Mouse (Mus musculus): ENCODE data around the gene Abhd14a. TPM values are rescaled to one million over a fixed set of nuclear protein-coding genes. Genes with fewer than 3 reads are reported as not detected.

Abhd14a gene
- polyA plus RNA-seq, 1 experiment from 2014 or later = 40.5 TPM

DNA sequence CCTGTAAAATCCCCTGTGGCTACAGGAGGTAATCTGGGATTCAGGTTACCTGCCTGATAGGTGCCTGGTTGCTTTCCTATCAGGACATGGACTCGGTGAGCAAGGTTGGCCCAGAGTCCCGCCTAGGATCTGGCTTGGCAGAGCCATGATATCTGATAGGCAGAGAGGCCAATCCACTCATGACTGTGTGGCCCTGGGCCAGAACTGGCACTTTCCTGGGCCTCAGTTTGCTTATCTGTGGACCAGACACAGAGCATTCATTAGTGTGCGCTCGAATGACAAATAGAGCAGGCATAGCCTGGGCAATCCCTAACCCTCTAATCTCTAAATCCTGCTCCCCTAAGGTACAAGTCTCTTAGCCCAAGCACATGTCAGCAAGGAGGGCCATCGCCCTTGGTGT is 45.3 kb downstream of the Abhd14a start:
- no peaks in the 10 kb centered on the region for H3K9me3 ChIP-seq (replicated peaks)
- no peak for ATAC-seq
- H3K27me3 ChIP-seq = no peaks in the 10 kb centered on the region
- 83% methylated on average over 5 of the region's 5 CpGs for WGBS
- H3K4me3 ChIP-seq = no peak overlapping the region
- no peak overlapping the region for H3K9ac ChIP-seq
- no peak overlapping the region for H3K27ac ChIP-seq
- H3K36me3 ChIP-seq (ENCODE audit: poor library complexity, severe bottlenecking) = no peaks in the 10 kb centered on the region
- no peak overlapping the region for H3K4me2 ChIP-seq
- peaks cover 7% of the 10 kb centered on the region; the same call in 1 of the 2 replicates for H3K4me1 ChIP-seq

DNA sequence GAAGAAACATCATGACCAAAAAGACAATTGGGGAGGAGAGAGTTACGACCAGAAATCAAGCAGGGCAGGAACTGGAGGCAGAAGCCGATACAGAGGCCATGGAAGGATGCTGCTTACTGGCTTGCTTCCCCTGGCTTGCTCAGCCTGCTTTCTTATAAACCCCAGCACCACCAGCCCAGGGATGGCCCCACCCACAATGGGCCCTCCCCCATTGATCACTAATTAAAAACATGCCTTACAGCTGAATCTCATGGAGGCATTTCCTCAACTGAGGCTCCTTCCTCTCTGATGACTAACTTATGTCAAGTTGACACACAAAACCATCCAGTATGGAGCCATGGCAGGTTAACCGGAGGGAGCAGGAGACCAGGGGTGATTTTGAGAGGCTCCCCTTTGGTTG is 47.7 kb downstream of the Abhd14a start:
- Histone ChIP-seq H3K36me3 (ENCODE audit: poor library complexity, severe bottlenecking) (no peaks in the 10 kb centered on the region), H3K27ac (no peak overlapping the region), H3K4me1 (peaks cover 8% of the 10 kb centered on the region), H3K4me3 (no peak overlapping the region), H3K9me3 (replicated peaks) (no peaks in the 10 kb centered on the region), H3K4me2 (no peak overlapping the region), H3K27me3 (no peaks in the 10 kb centered on the region), H3K9ac (no peak overlapping the region)
- WGBS = 94% methylated on average over 3 of the region's 3 CpGs
- no peak for ATAC-seq

DNA sequence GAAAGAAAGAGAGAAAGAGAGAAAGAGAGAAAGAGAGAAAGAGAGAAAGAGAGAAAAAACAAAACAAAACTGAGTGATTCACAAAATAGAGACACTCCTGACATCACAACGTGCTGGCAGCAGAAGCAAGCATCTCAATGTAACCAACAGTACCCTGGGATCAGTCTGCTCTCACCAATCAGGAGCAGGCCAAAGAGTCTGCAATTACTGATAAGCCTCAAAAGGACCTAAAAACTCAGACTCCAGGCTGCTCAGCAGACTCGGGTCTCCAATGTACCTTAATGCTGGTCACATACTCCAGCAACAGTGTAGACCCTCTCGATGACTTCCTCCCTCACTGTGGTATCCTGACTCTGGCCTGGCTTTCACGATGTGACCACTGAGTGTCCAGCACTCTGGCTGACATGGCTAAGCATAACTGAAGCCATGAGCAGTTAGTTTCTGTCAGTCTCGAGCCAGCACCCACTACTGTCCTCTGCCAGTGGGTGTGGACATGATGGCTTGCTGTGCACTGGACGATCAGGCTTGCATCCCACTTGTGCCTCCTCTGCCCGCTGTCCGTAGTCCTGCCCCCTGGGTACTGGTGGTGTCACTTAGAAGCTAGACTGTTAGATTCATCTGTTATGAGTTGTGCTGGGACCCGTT is 48.7 kb downstream of the Abhd14a start:
- H3K36me3 ChIP-seq (ENCODE audit: poor library complexity, severe bottlenecking) = no peaks in the 10 kb centered on the region
- H3K9ac ChIP-seq = no peak overlapping the region
- H3K27me3 ChIP-seq = no peaks in the 10 kb centered on the region
- H3K4me2 ChIP-seq = no peak overlapping the region
- no peaks in the 10 kb centered on the region for H3K9me3 ChIP-seq (replicated peaks)
- H3K27ac ChIP-seq = no peak overlapping the region
- peaks cover 15% of the 10 kb centered on the region for H3K4me1 ChIP-seq
- ATAC-seq = no peak
- no peak overlapping the region for H3K4me3 ChIP-seq
- WGBS = 84% methylated on average over 9 of the region's 9 CpGs

DNA sequence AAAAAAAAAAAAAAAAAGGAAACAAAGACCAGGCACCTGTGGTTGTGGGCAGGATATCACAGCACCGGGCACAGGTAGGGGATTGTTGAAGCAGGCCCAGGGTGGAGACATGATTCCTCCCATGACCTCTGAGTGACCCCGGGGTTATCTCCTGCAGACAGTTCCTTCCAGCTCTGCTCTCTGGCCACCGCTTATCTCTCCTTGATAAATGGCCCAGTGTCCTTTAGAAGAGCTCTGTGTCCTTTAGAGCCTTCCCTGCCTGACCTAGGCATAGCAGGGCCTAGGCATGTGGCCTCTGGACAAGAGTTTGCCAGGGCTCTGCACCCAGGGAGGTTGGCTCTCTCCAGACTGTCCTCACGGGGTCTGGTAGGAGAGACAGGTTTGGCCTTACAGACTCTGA is 49.7 kb downstream of the Abhd14a start:
- no peak for ATAC-seq
- Histone ChIP-seq H3K27me3 (no peaks in the 10 kb centered on the region), H3K27ac (no peak overlapping the region), H3K4me1 (peaks cover 24% of the 10 kb centered on the region), H3K9me3 (replicated peaks) (no peaks in the 10 kb centered on the region), H3K9ac (no peak overlapping the region), H3K36me3 (ENCODE audit: poor library complexity, severe bottlenecking) (no peaks in the 10 kb centered on the region), H3K4me2 (no peak overlapping the region), H3K4me3 (no peak overlapping the region)
- 87% methylated on average over 4 of the region's 4 CpGs for WGBS

DNA sequence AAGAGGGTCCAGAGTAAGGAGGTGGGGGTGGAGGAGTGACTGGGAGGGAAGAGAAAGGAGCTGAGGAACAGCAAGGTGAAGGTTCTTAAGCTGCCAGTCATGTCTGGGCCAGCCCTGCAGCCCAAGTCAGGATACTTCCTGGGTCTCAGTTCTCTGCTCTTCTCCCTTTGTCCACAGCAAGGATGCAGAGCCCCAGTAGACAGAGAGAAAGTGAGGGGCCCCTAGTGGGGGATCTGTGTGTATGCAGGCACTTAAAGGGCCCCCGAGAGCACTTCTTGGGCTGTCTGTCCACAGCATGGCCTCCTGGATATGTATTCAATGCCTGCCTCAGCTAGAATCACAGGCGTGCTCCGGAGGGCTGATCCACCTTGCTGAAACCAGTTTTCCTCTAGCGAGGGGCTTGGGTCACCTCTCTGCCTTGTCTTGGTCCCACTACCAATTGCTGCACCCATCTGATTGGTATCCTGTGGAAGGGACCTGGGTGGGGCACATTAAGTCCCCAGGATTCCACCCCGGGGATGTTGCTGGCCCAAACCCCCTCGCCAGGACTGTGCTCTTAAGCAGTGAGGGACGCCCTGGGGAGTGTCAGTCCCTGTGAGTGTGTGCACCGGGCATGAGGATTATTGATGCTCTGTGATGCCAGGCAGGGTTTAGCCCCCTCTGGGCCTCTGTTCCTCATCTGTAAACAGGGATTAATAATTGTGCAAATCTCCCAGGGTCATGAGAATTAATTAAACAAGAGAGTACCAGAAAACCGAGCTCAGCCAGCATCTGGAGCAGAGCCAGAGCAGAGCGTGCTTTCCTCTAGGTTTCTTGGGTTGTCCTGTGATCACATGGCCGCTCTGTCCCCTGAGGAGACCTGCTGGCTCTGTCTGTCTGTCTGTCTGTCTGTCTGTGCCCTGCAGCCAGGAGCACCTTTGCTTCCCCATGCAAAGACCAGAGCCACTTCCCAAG is 52.6 kb downstream of the Abhd14a start:
- H3K27ac ChIP-seq = no peak overlapping the region
- no peak overlapping the region for H3K4me3 ChIP-seq
- H3K9me3 ChIP-seq (replicated peaks) = no peaks in the 10 kb centered on the region
- H3K27me3 ChIP-seq = no peaks in the 10 kb centered on the region
- 30% methylated on average over 11 of the region's 11 CpGs for WGBS
- peak; percentile 65; the same call in 1 of the 2 replicates for ATAC-seq
- H3K36me3 ChIP-seq (ENCODE audit: poor library complexity, severe bottlenecking) = no peaks in the 10 kb centered on the region
- no peak overlapping the region; the same call in 1 of the 2 replicates for H3K9ac ChIP-seq
- H3K4me2 ChIP-seq = no peak overlapping the region
- peaks cover 34% of the 10 kb centered on the region for H3K4me1 ChIP-seq

DNA sequence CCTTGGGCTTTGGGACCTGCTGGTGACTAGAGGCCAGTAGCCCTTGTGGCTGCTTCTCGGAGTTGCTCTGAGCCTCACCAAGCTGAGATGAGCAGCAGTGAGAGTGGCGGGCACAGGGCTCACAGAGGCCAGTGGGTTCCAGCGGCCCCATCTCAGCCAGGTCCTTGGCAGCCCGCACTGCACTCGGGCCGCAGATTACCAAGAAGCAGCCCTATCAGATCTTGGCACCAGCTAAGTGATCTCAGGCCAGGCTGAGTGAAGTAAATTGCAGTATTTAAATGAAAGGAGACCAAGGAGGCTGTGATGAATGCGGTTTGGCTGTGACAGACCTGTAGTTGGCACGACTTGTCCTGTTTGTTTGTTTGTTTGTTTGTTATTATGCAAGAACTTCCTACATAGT is 53.9 kb downstream of the Abhd14a start:
- Histone ChIP-seq H3K4me1 (peaks cover 34% of the 10 kb centered on the region), H3K27me3 (no peaks in the 10 kb centered on the region), H3K36me3 (ENCODE audit: poor library complexity, severe bottlenecking) (no peaks in the 10 kb centered on the region), H3K4me3 (no peak overlapping the region), H3K9me3 (replicated peaks) (no peaks in the 10 kb centered on the region), H3K9ac (no peak overlapping the region), H3K4me2 (no peak overlapping the region), H3K27ac (no peak overlapping the region)
- WGBS = 84% methylated on average over 8 of the region's 8 CpGs
- no peak for ATAC-seq

DNA sequence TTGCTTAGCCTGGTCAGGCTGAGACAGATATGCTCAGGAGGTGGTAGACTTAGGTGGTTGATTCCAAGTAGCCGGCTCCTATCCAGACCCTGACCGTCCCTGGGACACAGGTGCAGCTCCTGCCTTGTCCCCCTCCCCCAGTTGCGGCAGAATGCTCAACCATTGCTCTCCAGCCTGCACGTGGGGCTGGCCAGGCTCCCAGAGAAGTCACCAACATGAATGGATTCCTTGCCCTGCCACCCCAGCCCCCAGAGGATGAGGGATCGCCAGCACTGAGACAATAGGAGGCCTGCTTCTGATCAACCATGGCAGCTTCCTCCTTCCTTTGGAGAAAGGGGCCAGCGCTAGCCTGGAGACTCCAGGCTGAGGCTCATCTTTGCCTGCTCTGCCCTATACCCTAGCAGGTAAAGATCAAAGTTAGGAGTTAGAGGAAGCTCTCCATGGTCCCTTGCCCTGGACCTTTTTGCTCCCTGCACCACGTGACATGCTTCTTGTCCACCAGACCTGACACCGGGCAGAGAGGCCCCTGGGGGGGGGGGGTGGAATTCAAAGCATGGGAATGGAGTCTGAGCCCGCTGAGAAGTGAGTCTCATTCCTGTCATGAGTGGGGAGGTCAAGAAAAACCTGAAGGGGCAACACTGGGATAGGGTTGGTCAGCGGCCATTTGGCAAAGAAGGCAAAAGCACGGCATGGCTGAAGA is 54.5 kb downstream of the Abhd14a start:
- no peak for ATAC-seq
- Histone ChIP-seq H3K27ac (no peak overlapping the region), H3K4me1 (peaks cover 34% of the 10 kb centered on the region), H3K4me3 (no peak overlapping the region), H3K27me3 (no peaks in the 10 kb centered on the region), H3K4me2 (no peak overlapping the region), H3K9me3 (replicated peaks) (no peaks in the 10 kb centered on the region), H3K36me3 (ENCODE audit: poor library complexity, severe bottlenecking) (no peaks in the 10 kb centered on the region), H3K9ac (no peak overlapping the region)
- WGBS = 81% methylated on average over 11 of the region's 11 CpGs

Other genes starting within 250 kb of the Abhd14a start
- gene Ppm1m, start 247.9 kb downstream of the Abhd14a start, polyA plus RNA-seq (2015; fragmentation: Nextera tagmentation; extraction: Ambion mirVana) = 19.5 and 20.1 TPM in 2 replicates
- gene Twf2, start 244.6 kb downstream of the Abhd14a start, polyA plus RNA-seq (2015; fragmentation: Nextera tagmentation; extraction: Ambion mirVana) = 48.0 and 51.7 TPM in 2 replicates
- not detected in 2 replicates for gene Tlr9, start 225.1 kb downstream of the Abhd14a start, polyA plus RNA-seq (2015; fragmentation: Nextera tagmentation; extraction: Ambion mirVana)
- 86.8 and 87.7 TPM in 2 replicates for gene Alas1, start 199.0 kb downstream of the Abhd14a start, polyA plus RNA-seq (2015; fragmentation: Nextera tagmentation; extraction: Ambion mirVana)
- gene Poc1a, start 166.6 kb downstream of the Abhd14a start, polyA plus RNA-seq (2015; fragmentation: Nextera tagmentation; extraction: Ambion mirVana) = 17.7 and 21.6 TPM in 2 replicates
- gene Dusp7, start 79.0 kb downstream of the Abhd14a start, polyA plus RNA-seq (2015; fragmentation: Nextera tagmentation; extraction: Ambion mirVana) = 7.1 and 8.7 TPM in 2 replicates
- 793 and 845 TPM in 2 replicates for gene Rpl29, start 18.2 kb downstream of the Abhd14a start, polyA plus RNA-seq (2015; fragmentation: Nextera tagmentation; extraction: Ambion mirVana)
- gene Acy1, start 9.4 kb downstream of the Abhd14a start, polyA plus RNA-seq (2015; fragmentation: Nextera tagmentation; extraction: Ambion mirVana) = 35.8 and 42.2 TPM in 2 replicates
- gene Abhd14b, start 219 bp downstream of the Abhd14a start, polyA plus RNA-seq (2015; fragmentation: Nextera tagmentation; extraction: Ambion mirVana) = 3.0 and 4.3 TPM in 2 replicates
- gene Pcbp4, start 5.6 kb upstream of the Abhd14a start, polyA plus RNA-seq (2015; fragmentation: Nextera tagmentation; extraction: Ambion mirVana) = 243 and 274 TPM in 2 replicates
- 0.37 and 0.45 TPM in 2 replicates for gene Gpr62, start 18.3 kb upstream of the Abhd14a start, polyA plus RNA-seq (2015; fragmentation: Nextera tagmentation; extraction: Ambion mirVana)
- 52.8 and 58.5 TPM in 2 replicates for gene Rrp9, start 28.3 kb upstream of the Abhd14a start, polyA plus RNA-seq (2015; fragmentation: Nextera tagmentation; extraction: Ambion mirVana)
- gene Parp3, start 29.3 kb upstream of the Abhd14a start, polyA plus RNA-seq (2015; fragmentation: Nextera tagmentation; extraction: Ambion mirVana) = 0.23 and 0.70 TPM in 2 replicates
- not detected in 2 replicates for gene Iqcf1, start 52.3 kb upstream of the Abhd14a start, polyA plus RNA-seq (2015; fragmentation: Nextera tagmentation; extraction: Ambion mirVana)
- gene Iqcf5, start 66.9 kb upstream of the Abhd14a start, polyA plus RNA-seq (2015; fragmentation: Nextera tagmentation; extraction: Ambion mirVana) = not detected in 2 replicates
- gene Iqcf3, start 114.0 kb upstream of the Abhd14a start, polyA plus RNA-seq (2015; fragmentation: Nextera tagmentation; extraction: Ambion mirVana) = not detected in 2 replicates
- gene Iqcf4, start 123.3 kb upstream of the Abhd14a start, polyA plus RNA-seq (2015; fragmentation: Nextera tagmentation; extraction: Ambion mirVana) = not detected in 2 replicates
- gene Iqcf6, start 178.9 kb upstream of the Abhd14a start, polyA plus RNA-seq (2015; fragmentation: Nextera tagmentation; extraction: Ambion mirVana) = not detected in 2 replicates
- gene Grm2, start 208.4 kb upstream of the Abhd14a start, polyA plus RNA-seq (2015; fragmentation: Nextera tagmentation; extraction: Ambion mirVana) = 4.4 and 5.5 TPM in 2 replicates
- 28.5 and 29.4 TPM in 2 replicates for gene Tex264, start 238.2 kb upstream of the Abhd14a start, polyA plus RNA-seq (2015; fragmentation: Nextera tagmentation; extraction: Ambion mirVana)